Mouse (Mus musculus) kidney, adult 2 months (tissue): ENCODE results near the gene Kcnk4.

Experiments used
- CTCF ChIP-seq: fragments of 200-500 bp; conservative IDR thresholded peaks from 2 replicates; pipeline ENCODE4 v1.5.1; 2011; ENCODE audit warnings: low read depth, mild to moderate bottlenecking, control low read depth, low read length, moderate library complexity, mixed read lengths; ENCODE audit not compliant: insufficient read depth, insufficient read length
- POLR2A ChIP-seq: fragments of 200-500 bp; IDR thresholded peaks from one replicate; pipeline ENCODE4 v1.6.1; 2011; ENCODE audit warnings: low read depth, low read length, control low read depth

DNA sequence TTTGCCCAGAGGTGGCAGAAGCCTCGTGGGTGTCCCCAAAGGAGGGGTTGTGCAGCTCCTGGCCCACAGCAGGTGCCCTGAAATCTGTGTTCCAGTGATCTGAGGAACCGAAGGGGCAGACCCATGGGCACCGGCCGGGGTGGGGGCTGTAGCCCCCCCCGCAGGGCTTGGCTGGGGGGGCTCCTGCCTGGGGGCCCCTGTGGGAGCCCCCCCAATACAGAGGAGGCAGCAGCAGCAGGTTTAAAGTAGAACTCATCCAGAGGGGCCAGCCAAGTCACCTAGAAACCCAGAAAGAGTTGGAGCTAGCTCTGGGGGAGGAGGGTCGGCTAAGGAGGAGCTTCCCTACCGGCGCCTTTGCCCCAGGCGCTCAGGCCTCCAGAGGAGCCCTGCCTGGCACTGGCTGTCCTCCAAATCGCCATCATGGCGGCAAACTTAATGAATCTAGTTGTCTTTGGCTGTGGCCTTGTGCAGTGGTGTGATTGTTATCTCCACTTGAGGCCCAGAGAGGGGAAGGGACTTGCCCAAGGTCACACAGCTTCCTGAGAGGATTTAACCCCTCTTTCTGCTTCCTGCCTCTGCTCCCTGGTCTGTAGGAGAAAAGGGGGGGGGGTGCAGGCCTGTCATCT is 36.3 kb upstream of the Kcnk4 start:
- no peak for TF ChIP-seq POLR2A
- TF ChIP-seq CTCF, result no peak
